Mouse (Mus musculus): ENCODE results near the gene Dpp4.

The Dpp4 gene

GRCm38 (mm10) chr2:62287532-62287931 lies 124.5 kb downstream of the Dpp4 start:
- DNase-seq (ENCODE audit: low spot score) = no peak

GRCm38 (mm10) chr2:62285847-62286246 lies 126.2 kb downstream of the Dpp4 start:
- no peak for DNase-seq (ENCODE audit: low spot score)

GRCm38 (mm10) chr2:62285026-62285425 lies 127.0 kb downstream of the Dpp4 start:
- DNase-seq (ENCODE audit: low spot score) = no peak
